Mouse (Mus musculus) midbrain, embryonic 16.5 days (tissue): ENCODE data around the gene Fbxl21. TPM values are rescaled to one million over a fixed set of nuclear protein-coding genes. Genes with fewer than 3 reads are reported as not detected.
A peak's percentile ranks its signal among the peaks of the same experiment; 100 is the strongest.

Experiments
- ATAC-seq: fragments of 200-750 bp; cut with Nextera tagmentation; 2 replicates; pipeline ENCODE4 v1.8.0; 2017; ENCODE audit warnings: moderate TSS enrichment
- H3K27ac ChIP-seq: fragments of 300-500 bp; sonication (generic); 2 replicates; pipeline ENCODE4 v1.5.1; 2014; ENCODE audit warnings: mild to moderate bottlenecking, low read length, mixed read lengths
- H3K27me3 ChIP-seq: fragments of 300-500 bp; sonication (generic); 2 replicates; pipeline ENCODE4 v1.6.1; 2014; ENCODE audit warnings: low read depth, low read length, mixed read lengths; ENCODE audit not compliant: control insufficient read depth, insufficient read depth
- H3K36me3 ChIP-seq: fragments of 300-500 bp; sonication (generic); 2 replicates; pipeline ENCODE4 v1.6.1; 2014; ENCODE audit warnings: mild to moderate bottlenecking, low read length, moderate library complexity, mixed read lengths; ENCODE audit not compliant: control insufficient read depth, insufficient read depth
- H3K4me1 ChIP-seq: fragments of 300-500 bp; sonication (generic); 2 replicates; pipeline ENCODE4 v1.6.1; 2014; ENCODE audit warnings: mild to moderate bottlenecking, low read length, mixed read lengths; ENCODE audit not compliant: control insufficient read depth, insufficient read depth
- H3K4me2 ChIP-seq: fragments of 300-500 bp; sonication (generic); 2 replicates; pipeline ENCODE4 v1.6.1; 2014; ENCODE audit warnings: mild to moderate bottlenecking, low read length, mixed read lengths
- H3K4me3 ChIP-seq: fragments of 300-500 bp; sonication (generic); 2 replicates; pipeline ENCODE4 v1.5.1; 2014; ENCODE audit warnings: low read depth, mild to moderate bottlenecking, low read length, moderate library complexity, mixed read lengths
- H3K9ac ChIP-seq: fragments of 300-500 bp; sonication (generic); 2 replicates; pipeline ENCODE4 v1.6.1; 2014; ENCODE audit warnings: low read depth, low read length, mixed read lengths
- H3K9me3 ChIP-seq: fragments of 300-500 bp; sonication (generic); replicated peaks from 2 replicates; pipeline ENCODE4 v1.6.1; 2014; ENCODE audit warnings: mild to moderate bottlenecking, low read length, mixed read lengths; ENCODE audit not compliant: control insufficient read depth, poor library complexity, severe bottlenecking
- WGBS: fragments of 180-500 bp; shearing (Covaris S2); extraction: QIAGEN DNeasy Blood & Tissue Kit; methylation state at CpG from one replicate; pipeline ENCODE4 v1.1.7; 2014; 5-methylcytosine and 5-hydroxymethylcytosine counted together
- polyA plus RNA-seq: library from polyadenylated mRNA; unstranded; fragments of >200 nt; fragmentation: Nextera tagmentation; extraction: Ambion mirVana; gene quantifications from 2 replicates; pipeline ENCODE4 v1.2.1, GENCODE M21; 2015

Gene Fbxl21
- polyA plus RNA-seq, 1 experiment from 2014 or later: 3.2 TPM

DNA sequence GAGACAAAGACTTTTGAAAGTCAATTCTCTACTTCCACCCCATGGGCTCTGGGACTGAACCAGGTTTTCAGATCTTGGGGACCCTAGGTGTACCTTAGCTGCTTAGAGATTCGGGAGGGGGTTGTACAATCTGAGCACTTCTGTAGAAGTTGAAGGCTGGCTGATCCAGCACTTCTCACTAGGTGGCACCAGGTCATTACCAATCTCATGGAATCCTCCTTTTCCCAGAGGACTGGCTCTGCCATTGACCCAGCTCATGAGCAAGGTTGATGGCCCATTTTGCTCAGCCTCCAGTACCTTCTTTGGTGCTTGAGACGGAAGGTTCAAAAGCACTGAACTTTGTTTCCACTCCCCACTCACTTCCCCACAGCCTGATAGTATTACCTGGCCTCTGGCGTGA is 22.1 kb upstream of the Fbxl21 start:
- 74% methylated on average over 3 of the region's 3 CpGs for WGBS

DNA sequence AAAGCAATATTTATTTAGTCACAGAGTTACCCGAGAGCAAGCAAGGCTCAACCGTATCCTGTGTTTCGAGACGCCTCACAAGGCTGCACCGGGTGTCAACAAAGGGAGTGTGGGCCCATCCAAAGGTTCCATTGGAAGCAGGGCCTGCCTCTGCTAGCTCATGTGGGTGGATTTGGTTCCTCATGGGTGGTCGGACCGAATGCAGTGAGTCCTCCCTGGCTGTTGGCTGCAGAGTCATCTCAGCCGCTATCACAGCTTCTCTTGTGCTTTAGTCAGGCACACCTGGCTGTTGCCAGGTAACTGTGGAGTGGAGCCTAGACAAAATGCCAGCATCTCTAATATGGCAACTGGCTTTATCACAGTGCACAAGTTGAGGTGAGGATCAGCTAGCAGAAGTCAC is 21.6 kb upstream of the Fbxl21 start:
- Histone ChIP-seq H3K27ac (no peak overlapping the region), H3K9me3 (no peaks in the 10 kb centered on the region)

More for the DNA sequence above, 22.1 kb upstream of the Fbxl21 start:
- Histone ChIP-seq H3K4me3 (no peak overlapping the region), H3K9ac (no peak overlapping the region), H3K27me3 (no peaks in the 10 kb centered on the region), H3K9me3 (no peaks in the 10 kb centered on the region), H3K4me1 (no peaks in the 10 kb centered on the region), H3K36me3 (no peaks in the 10 kb centered on the region), H3K4me2 (no peak overlapping the region), H3K27ac (no peak overlapping the region)
- ATAC-seq: no peak

DNA sequence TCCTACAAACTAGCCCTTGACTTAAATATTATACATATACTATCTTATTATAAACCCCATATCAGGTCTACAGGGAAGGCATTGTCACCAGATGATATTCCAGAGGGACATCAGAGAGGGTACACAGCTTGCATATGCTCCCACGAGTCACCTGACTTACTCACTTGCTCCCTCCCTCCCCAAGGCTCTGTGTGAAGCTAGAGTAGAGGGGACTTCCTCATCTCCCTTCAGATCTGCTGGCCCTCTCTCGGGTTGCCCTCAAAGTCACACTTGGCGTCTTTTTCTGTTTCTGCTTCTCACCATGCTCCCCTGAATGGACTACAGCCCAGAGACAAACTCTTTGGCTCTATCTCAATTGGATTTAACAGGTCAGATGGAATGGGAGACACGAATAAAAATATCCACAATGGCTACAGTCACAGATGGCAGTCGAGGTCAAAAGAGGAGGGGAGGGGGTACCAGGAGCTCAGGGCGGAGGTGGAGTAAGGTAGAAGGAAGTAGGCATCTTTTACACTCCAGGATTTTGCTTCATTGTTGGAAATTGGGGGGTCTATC is 20.3 kb upstream of the Fbxl21 start:
- WGBS: 77% methylated on average over 6 of the region's 6 CpGs
- Histone ChIP-seq H3K4me1 (no peaks in the 10 kb centered on the region), H3K4me2 (no peak overlapping the region), H3K9ac (no peak overlapping the region), H3K9me3 (no peaks in the 10 kb centered on the region), H3K27ac (no peak overlapping the region), H3K27me3 (no peaks in the 10 kb centered on the region), H3K4me3 (no peak overlapping the region), H3K36me3 (no peaks in the 10 kb centered on the region)
- no peak for ATAC-seq

More for the DNA sequence above, 21.6 kb upstream of the Fbxl21 start:
- Histone ChIP-seq H3K4me1 (no peaks in the 10 kb centered on the region), H3K4me2 (no peak overlapping the region), H3K9ac (no peak overlapping the region), H3K4me3 (no peak overlapping the region), H3K27me3 (no peaks in the 10 kb centered on the region), H3K36me3 (no peaks in the 10 kb centered on the region)
- ATAC-seq: no peak
- 90% methylated on average over 8 of the region's 8 CpGs for WGBS

DNA sequence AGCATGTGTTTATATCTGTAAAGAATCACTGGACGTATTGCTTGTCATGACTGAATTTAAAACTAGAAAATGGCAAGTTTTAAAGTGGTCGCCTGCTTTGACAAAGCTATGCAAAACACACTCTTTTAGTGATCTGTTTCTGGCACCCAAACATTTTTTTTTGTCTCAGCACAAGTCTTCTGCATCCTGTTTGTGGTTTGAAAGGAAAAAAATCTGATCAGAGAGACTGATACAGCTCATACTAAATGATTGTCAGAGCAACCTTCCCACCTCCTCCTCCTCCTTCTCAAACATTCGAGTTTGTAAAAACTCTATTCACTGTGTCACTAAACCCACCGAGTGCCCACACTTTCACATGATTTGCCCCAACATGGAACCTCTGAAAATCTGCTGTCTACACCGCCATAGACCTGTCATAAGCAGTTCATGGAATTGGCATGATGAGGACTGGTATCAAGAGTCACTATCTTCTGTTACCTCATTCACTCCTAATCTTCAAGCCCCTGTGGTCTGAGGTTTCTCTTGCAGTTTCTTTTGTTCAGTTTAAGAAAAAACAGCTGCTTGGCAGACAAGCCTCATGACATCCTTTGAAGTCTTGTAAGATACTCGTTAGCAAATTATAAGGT is 15.3 kb upstream of the Fbxl21 start:
- no peak overlapping the region for H3K4me3 ChIP-seq

DNA sequence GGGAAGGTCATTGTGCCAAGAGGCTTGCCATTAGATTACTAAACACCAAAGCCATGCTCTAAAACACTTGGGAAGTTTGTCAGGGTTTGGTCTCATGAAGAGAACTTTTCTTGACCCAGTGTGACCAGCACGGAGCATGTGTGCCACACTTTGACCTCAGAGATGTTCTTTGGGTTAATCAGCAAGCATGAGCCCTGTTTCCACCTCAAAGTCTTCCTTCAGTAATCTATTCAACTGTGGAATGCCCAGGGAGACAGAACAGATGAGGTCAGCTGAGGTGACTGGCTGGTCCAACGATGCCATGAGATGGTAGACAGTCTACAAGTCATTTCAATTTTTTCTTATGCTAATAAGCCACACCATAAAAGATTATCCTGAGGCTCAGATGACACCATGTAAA is 12.5 kb upstream of the Fbxl21 start:
- WGBS: 81% methylated on average over 2 of the region's 2 CpGs
- no peak overlapping the region for H3K9ac ChIP-seq
- no peaks in the 10 kb centered on the region for H3K36me3 ChIP-seq
- no peak for ATAC-seq
- no peak overlapping the region for H3K4me2 ChIP-seq
- H3K4me3 ChIP-seq: no peak overlapping the region
- no peaks in the 10 kb centered on the region for H3K9me3 ChIP-seq
- no peaks in the 10 kb centered on the region for H3K27me3 ChIP-seq
- H3K4me1 ChIP-seq: no peaks in the 10 kb centered on the region
- H3K27ac ChIP-seq: no peak overlapping the region

More for the DNA sequence above, 15.3 kb upstream of the Fbxl21 start:
- no peaks in the 10 kb centered on the region for H3K4me1 ChIP-seq
- no peak overlapping the region for H3K9ac ChIP-seq
- H3K27me3 ChIP-seq: no peaks in the 10 kb centered on the region
- H3K27ac ChIP-seq: no peak overlapping the region
- no peaks in the 10 kb centered on the region for H3K9me3 ChIP-seq
- H3K36me3 ChIP-seq: no peaks in the 10 kb centered on the region
- H3K4me2 ChIP-seq: no peak overlapping the region
- WGBS: 79% methylated on average over 6 of the region's 6 CpGs
- ATAC-seq: no peak

DNA sequence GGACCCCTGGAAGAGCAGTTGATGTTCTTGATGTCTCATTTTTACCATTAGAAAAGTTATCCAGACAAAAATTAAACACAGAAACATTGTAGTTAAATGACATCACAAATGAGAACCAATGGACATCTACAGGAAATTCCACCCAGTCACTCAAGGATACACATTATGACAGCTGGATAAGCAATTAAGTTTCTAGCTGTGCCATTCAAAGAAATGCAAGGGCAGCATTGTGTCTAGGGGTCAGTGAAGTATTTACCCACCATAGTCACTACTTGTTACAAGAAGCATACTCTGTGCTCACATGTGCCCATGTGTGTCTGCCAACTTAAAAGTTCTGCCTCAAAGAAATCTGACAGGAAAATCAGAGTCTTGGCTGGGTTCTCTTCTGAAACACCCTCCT is 8.7 kb upstream of the Fbxl21 start:
- Histone ChIP-seq H3K4me2 (no peak overlapping the region), H3K27me3 (no peaks in the 10 kb centered on the region), H3K4me1 (no peaks in the 10 kb centered on the region), H3K4me3 (no peak overlapping the region), H3K36me3 (no peaks in the 10 kb centered on the region), H3K9ac (no peak overlapping the region), H3K27ac (no peak overlapping the region), H3K9me3 (no peaks in the 10 kb centered on the region)
- no peak for ATAC-seq

DNA sequence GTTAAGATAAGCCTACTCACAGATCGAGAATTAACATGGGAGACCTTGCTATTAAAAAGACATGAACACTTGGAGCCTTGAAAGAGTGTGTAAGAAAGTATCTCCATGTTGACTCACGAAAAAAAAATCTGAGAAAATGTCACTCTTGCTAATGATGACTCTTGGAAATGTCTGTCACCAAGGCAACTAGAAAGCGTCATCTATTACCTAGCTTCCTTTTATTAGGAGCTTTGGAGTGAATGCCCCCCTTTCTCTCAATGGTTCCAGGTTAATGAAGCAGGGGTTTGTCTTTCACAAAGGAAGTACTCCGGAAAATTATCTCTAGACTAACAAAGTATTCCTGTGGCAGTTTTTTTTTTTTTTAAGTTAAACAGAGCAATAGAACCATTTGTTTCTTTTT is 6.0 kb upstream of the Fbxl21 start:
- WGBS: 48% methylated on average over 4 of the region's 4 CpGs
- no peak overlapping the region for H3K4me3 ChIP-seq
- no peaks in the 10 kb centered on the region for H3K36me3 ChIP-seq
- no peak for ATAC-seq
- no peaks in the 10 kb centered on the region for H3K9me3 ChIP-seq
- H3K27me3 ChIP-seq: no peaks in the 10 kb centered on the region
- no peak overlapping the region for H3K4me2 ChIP-seq
- no peaks in the 10 kb centered on the region for H3K4me1 ChIP-seq
- no peak overlapping the region for H3K27ac ChIP-seq
- no peak overlapping the region for H3K9ac ChIP-seq

DNA sequence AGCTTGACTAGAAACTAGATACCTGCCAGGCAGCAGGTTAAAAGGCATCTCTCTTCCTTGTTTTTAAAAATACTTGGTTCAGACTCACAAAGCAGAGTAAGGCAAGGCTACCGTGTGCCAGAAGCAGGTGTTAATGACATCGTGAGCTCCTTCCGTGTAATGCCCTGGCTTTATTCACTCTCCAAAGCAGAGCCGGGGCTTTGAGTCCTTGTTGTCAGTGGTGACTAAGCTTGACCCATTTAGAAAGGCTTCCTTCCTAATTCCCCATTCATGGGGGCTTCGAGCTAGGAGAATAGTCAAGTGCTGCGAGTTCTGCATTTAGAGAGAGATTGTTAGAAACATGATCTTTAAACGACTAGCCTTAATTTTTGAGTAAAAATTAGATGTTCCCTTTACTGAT is 5.5 kb upstream of the Fbxl21 start:
- Histone ChIP-seq H3K4me3 (no peak overlapping the region), H3K4me1 (no peaks in the 10 kb centered on the region), H3K9me3 (no peaks in the 10 kb centered on the region), H3K27me3 (no peaks in the 10 kb centered on the region), H3K9ac (no peak overlapping the region), H3K36me3 (no peaks in the 10 kb centered on the region), H3K4me2 (no peak overlapping the region), H3K27ac (no peak overlapping the region)
- no peak for ATAC-seq
- 8% methylated on average over 7 of the region's 7 CpGs for WGBS

DNA sequence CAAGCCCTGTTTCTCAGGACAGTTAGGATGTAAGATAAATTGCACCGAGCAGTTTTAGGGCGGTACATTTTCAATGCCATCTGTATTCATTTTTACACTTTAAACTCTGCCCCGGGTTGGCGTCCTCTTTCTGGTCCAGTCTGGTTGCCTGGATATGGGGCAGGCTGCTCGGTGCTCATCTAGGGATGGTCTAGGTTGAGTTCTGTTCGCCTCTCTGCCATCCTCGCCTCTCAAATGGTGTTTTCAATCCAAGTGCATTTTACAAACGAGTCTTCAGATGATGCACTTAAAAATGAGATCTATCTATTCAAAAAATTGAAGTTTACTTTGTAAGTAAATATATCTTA is 522 bp downstream of the Fbxl21 start:
- H3K9ac ChIP-seq: peak overlapping the region; percentile 80
- 4% methylated on average over 8 of the region's 8 CpGs for WGBS
- no peaks in the 10 kb centered on the region for H3K27me3 ChIP-seq
- no peaks in the 10 kb centered on the region for H3K9me3 ChIP-seq
- peak overlapping the region; percentile 53; the same call in 1 of the 2 replicates for H3K27ac ChIP-seq
- H3K4me1 ChIP-seq: no peaks in the 10 kb centered on the region
- H3K4me2 ChIP-seq: peak overlapping the region; percentile 94
- H3K4me3 ChIP-seq: peak overlapping the region; percentile 72
- no peaks in the 10 kb centered on the region for H3K36me3 ChIP-seq
- peak; percentile 25 for ATAC-seq
